Mouse (Mus musculus): ENCODE measurements around the gene Amdhd2. TPM values are rescaled to one million over a fixed set of nuclear protein-coding genes. Genes with fewer than 3 reads are reported as not detected.

The Amdhd2 gene
- total RNA-seq (2021): 10 to 100 TPM; 36.3 to 38.4 TPM

DNA sequence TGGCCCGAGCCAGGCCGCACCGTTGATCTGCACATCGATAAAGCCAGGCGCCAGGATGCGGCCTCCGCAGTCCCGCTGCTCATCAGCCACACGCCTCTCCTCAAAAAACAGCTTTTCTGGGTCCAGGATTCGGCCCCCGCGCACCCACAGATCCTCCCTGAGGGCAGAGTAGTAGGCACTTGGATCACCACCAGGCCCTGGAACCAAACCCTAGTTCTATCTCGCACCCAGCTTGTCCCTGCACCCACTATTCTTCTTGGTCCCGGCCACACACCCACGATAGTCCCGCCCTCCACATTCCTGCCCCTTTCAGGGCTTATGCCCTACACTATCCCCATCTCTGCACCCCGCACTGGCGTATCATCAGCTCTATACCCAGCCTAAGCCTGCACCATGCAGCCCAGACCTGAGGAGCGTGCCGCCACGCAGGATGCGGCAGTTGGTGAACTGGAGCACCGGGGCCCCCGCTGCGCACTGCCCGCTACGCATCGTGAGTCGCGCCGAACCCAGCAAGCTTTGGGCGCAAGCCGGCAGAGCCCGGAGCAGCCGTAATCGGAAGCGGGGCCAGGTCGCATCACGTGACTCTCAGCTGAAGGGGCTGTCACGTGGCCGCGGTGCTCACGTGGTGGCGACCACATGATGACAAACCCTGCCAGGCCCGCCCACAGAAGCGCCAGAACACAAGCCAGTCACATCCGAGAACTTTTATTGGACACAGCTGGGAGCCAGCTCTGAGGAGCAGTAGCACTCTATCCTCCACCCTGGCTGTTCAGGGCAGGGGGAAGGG lies at the start of gene Amdhd2:
Amdhd2 (minus strand) TSS at position 591 of the 787 bp plus-strand sequence.
- peak; percentile 97 to 98 for DNase-seq (ENCODE audit: extremely low spot score in 1 of 2, low spot score in 1 of 2)

DNA sequence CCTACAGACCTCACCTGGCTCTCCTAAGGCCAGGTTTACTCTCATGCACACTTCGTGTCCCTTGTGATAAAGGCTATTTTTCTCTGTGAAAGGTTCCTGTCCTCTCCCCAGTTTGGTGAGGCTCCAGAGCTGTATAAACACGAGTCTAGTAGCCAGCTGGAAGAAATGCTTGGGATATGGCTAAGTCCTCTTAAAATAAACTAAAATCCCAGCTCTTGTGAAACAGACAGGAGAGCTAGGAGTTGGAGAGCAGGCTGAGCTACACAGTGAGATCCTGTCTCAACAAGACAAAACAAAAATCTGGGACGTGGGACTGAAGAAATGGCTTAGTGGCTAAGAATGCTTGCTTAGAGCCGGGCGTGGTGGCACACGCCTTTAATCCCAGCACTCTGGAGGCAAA lies 49.6 kb upstream of the Amdhd2 start:
- no peak for DNase-seq (ENCODE audit: extremely low spot score in 1 of 2, low spot score in 1 of 2)

DNA sequence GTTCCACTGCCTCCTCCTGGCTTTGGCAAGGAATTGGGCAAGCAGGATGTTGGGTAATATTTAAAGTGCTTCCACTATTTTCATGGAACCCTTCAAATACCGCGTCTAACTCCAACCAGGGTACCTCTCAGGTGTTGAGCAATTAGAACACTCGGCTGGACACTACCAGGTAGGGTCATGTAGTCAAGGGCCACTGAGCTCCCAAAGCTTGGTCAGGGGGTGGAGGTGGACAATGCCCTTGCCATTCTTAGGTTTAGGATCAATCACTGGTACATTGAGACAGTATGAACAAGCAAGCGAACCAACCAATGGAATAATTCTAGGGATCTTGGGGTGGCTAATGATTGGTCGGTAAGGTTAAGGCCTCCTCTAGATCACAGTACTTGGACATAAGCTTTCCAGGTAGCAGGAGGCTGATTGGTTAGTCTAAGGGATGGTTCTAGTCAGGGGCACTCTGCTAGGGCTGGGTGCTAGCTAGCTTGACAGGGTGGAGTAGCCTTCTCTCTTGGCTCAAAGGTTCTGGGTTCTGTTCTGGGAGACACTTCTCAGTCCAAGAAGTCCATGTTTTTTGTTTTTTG lies 49.0 kb upstream of the Amdhd2 start:
- no peak for DNase-seq (ENCODE audit: extremely low spot score in 1 of 2, low spot score in 1 of 2)

DNA sequence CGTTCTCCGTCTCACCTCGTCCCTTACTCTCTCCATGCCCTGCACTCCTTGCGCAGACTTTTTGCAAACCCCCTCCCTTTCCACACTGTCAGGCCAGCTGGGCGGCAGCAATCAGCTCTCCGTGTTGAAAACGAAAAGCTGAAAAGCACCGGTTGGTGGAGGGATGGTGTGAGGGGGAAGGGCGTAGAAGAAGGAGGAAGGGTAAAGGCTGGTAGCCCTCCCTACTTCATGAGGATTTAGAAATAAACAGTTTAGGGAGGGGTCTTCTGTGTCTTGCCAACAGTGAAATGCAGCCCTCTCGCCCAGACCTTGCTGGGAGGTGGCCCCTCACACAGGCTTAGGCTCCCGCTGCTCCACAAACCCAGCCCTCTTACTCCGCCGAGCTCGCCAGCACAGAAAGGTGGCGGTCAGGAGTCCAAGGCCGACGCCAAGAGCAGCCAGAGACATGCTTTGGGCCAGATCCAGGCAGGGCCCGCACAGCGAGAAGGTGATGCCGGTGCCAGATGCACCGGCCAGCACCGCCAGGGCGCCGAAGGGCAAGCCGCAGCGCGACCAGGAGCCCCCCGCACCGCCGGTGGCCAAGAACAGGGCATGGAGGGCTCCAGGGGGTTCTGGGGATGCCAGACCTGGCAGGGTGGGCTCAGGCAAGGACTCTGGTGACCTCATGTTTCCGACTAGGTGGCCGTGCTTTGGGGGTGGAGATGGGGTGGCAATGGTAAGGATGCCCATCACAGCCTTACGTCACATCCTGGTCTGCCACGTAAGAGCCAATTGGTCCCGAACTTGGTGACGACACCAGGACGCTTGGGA lies 48.3 kb upstream of the Amdhd2 start:
- DNase-seq (ENCODE audit: extremely low spot score in 1 of 2, low spot score in 1 of 2): peak; percentile 70 to 75

DNA sequence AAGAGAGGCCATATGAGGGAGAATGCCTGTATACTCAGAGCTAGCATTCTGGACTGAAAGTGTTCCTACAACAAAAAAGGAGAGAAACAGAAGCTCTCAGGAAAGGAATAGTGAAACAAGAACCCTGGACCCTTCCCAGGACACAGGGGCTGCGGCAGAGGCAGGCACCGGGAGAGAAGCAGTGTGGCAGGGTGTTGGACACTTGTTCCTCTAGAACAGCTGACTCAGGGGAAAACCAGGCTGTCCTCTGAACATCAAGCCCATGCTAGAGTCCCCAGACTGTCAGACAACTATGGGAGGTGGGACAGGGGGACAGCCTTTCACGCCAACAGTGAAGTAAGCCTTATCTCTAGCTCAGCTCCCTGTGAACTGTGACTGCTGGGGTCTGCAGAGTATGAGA lies 47.0 kb upstream of the Amdhd2 start:
- DNase-seq (ENCODE audit: extremely low spot score in 1 of 2, low spot score in 1 of 2): no peak

DNA sequence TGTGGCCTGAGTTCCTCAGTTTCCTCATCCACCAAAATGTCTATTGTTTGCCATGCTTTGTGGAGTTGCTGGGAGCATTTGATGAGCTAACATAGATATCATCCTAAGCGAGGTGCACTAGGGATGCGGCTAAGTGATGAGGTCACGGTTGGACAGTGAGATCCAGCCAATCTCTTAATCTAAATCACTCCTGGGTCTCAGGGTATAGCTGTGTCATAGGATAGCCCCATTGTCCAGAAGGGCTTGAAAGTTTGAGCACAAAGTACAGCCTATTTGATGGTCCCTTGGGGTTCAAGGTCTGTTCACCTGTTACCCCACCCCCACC lies 46.3 kb upstream of the Amdhd2 start:
- no peak for DNase-seq (ENCODE audit: extremely low spot score in 1 of 2, low spot score in 1 of 2)

DNA sequence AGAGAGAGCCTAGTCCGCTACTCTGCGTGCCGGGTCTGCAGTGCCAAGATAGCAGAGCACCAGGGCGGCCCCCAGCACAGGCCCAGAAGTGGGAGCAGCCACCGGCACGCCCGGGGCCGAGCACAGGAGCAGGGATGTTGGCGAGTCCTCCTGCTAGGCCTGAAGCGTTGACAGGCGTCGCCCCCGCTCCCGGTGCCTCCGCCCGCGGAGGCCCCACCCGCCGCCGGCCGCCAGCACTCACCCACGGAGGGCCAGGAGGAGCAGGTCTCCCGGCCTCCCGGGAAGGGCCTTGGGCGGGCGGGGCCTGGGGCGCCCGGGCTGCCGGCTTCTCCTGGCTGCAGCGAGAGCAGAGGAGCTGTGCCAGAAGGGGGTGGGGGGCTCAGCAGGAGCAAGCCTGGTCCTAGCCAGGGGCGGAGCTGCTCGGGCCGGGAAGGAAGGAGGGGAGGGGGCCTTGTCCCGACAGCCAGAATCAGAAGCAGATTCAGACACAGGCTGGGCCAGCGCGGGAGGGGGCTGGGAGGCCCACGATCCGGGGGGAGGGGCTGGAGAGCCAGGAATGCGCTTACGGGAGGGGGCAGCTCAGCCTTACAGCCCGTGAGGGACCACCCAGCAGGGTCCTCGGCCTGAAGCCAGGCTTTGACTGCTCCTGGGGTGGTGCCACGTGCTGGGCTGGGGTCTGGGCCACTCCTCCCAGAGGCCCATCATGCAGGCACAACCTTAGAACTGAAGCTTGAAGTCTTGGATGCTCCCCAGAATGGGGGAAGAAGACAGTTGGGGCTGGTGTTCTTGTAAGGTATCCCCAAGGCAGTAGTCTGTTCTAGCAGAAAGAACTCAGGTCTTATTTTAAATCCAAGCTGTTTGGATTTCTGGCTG lies 45.7 kb upstream of the Amdhd2 start, which contains the start of gene Ntn3:
Ntn3 (minus strand) TSS at position 489 of the 873 bp plus-strand sequence.
- peak; percentile 28 to 58 for DNase-seq (ENCODE audit: extremely low spot score in 1 of 2, low spot score in 1 of 2)

DNA sequence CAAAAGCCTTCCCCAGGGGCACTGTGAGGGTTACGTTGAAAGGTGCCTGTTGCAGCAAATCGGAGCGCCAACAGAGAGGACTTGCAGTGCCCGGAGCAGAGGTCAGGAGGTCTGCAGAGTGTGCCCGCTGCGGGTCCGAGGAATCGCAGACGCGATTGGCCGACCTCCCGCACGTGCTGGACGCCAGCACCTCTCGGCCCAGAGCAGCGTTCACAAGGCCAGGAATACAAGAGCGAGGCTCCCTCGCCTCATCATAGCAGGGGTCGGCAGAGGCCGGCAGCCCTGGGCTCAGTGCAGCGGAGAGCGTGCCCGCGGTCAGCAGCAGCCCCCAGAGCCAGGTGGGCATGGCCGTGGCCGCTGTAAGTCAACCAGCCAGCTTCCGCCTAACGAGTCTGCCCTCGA lies 45.1 kb upstream of the Amdhd2 start:
- no peak for DNase-seq (ENCODE audit: extremely low spot score in 1 of 2, low spot score in 1 of 2)

DNA sequence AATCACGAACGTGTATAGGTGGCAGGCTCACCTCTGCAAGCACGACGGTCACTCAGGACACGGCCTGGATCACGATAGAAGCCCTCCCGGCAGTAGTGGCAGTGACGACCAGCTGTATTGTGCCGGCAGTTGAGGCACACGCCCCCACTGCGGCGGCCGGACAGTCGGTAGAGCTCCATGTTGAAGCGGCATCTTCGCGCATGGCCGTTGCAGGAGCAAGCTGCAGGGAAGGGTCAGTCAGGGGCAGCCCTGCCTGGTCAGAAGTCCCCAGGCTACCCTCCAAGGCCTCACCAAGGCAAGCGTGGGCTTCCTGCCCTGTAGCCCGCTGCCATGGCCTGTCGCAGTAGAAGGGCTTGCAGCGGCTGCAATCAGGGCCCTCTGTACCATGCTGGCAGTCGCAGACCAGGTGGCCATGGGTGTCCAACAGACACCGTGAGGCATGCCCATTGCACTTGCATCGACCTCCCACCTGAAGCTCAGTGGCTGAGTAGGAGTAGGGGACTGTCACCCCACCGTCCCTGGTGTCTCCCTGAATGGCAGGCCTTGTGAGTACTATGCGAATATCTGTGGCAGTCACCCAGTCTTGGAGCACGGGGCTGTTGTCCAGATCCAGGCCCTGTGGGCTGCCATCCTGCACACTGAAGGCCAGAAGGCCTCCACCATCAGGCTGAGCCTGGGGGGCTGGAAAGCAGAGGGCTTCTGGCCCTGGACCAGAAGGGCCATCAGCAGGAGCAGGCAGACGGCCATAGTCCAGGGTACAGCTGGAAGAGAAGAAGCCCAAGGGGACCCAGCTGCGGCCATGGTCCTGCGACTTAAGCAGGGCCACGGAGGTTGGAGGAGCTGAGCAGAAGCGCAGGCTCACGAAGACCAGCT lies 44.4 kb upstream of the Amdhd2 start:
- no peak for DNase-seq (ENCODE audit: extremely low spot score in 1 of 2, low spot score in 1 of 2)

DNA sequence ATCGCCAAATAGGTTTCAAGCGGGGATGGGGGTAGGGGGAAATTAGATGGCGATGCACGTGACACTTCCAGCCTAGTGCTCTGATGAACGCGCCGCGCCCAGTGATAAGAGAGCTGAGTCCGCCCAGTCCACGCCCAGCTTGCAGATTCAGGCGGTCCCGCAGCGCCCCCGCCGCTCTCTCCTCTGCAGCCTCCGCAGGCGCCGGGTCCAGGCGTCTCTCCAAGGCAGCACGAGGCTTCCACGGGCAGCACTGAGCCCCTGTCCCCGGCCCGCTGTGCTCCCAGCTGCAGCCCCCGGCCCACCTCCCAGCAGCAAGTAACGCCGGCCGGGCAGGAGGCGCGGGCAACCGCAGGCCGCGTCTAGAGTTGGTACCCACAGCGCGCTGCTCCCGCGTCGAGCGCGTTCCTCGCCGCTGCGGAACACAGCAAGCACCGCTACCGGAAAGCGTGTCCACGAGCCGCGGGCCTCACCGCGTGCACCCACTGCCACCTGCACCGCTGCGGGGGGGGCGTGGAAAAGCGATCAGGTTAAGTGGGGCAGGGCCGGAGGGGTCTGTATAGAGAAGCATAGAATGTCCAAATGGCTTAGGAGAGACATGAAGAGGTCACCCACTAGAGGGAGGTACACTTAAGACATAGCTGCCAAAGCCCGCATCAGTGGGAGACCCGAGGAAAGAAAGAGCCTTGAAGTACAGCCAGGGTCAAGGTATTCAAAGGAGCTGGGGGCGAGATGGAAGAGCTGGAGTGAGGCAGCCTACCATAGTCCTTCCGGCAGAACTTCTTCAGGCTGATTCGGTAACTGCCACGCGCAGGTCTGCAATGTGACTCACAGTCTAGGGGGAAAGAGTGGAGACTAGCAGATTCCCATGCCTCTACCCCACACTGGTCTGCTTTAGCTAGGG lies 43.1 kb upstream of the Amdhd2 start:
- peak; percentile 63 to 70 for DNase-seq (ENCODE audit: extremely low spot score in 1 of 2, low spot score in 1 of 2)

DNA sequence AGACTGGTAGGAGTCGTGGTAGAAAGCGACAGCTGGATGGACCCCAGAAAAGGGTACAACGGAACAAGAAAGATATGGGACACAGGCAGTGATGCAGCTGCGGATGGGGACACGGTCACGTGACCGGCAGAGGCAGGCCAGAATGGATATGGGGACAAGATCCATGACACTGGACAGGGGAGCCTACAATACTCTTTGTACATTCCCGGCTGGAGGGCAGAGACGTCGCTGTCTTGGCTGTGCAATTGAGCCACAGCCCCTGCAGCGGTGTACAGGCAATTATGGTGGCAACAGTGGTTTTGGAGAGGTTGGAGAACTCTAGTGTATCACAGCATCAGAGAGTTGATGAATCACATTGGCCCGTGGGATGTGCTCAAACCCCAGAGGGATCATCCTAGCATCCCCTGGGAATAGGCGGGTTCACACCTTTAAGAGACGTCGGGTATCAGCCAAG lies 42.4 kb upstream of the Amdhd2 start:
- no peak for DNase-seq (ENCODE audit: extremely low spot score in 1 of 2, low spot score in 1 of 2)

DNA sequence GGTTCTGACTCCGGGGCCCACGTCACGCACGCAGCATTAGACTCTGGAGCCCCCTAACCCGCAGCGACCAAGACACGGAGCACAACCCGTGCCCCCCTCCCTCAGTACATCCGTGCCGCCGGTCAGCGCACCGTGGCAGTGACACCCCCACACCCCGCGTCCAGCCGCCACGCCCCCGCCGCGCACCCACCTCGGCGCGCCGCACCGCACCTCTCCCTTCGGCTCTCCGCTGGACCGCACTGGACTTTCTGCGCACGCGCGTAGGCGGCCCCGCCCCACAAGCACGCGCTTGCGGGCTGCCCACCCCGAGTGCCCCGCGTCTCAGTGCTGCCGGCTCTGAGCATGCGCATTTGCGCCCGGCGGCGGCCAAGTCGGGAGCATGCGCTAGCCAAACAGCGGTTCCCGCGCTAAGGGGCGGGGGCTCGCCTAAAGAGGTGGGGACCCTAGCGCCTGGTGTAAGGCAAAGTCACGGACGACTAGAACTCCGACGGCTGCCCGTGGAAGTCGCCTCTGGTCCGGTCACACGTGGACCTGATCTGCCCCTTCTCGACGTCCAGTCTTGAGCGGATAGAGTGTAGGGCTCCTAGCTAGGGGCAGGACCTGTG lies 41.8 kb upstream of the Amdhd2 start, which contains the start of gene Tbc1d24:
Tbc1d24 (minus strand) TSS at position 279 of the 605 bp plus-strand sequence.
- DNase-seq (ENCODE audit: extremely low spot score in 1 of 2, low spot score in 1 of 2): peak; percentile 89 to 91

DNA sequence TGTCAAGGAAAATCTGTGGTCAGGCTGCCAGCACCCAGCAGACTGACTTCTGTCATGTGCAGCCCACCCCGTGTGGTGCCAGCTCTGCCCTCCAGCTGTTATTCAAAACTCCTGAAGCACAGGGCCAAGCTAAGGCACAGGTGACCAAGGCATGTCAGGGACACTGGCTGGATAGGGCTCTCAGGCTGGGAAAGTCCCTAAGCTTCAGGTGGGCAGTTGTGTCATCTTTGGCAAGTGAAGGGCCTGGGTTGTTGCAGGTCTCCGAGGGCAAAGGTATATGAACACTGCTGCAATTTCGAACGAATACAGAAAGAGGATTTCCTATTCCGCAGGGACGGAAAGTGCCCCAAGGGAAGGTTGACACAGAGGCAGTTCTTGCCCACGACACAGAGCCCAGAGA lies 41.3 kb upstream of the Amdhd2 start:
- DNase-seq (ENCODE audit: extremely low spot score in 1 of 2, low spot score in 1 of 2): no peak

DNA sequence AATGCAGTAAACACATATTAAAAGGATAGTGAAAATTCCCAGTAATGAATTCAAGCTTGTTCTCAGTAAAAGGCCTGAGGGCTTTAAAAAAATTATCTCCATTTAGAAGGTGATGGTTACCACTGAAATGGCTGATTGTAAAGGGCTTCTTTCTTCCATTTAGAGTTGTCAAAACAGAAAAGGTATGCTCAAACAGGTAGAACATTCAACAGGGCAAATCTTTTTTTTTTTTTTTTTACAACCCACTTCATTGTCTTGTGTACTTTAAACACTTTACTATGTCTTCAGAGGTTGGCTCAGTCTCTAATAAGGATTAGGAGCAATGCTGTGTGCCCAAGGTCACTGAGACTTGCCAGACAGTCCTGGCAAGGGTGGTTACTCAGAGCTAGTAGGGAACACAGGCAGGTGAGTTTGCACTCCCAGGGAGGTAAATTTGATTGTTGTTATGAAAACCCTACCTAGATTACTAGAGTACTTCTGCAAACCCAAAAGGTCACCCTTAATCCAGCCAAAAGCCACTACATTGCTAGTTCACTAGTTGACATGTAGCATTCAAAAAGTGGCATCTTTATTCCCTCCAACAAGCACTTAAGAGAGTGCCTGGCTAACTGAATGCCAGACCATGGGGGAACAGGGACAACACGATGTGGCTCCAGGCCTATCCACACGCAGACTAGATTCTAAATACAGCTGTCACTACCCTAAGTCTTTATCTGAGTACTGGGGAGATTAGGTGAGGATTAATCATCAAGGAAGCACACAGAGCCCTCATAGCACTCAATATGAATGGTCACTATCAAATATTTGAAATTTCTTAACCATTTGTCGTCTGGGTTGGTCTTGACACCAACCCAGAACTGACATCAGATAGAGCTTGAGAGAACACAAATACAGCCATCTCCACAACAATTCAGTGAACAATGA lies 40.3 kb upstream of the Amdhd2 start:
- DNase-seq (ENCODE audit: extremely low spot score in 1 of 2, low spot score in 1 of 2): no peak

DNA sequence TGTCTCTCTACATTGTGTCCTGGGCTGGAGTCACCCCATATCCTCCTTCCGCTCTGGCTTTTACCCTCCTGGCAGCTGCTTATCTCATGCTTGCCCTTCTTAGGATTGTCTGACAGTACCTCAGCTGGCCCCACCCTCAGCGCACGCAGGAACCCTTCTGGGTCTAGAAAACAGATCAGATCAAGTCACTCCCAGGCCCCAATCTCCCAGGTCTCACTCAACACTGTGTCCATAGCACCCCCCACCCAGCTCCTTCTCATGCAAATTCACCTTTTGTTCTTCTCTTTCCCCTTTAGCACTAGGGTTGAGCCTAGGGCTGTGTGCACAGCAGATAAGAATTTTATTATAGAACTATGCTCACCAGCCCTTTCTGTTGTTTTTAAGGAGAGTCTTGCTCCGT lies 39.5 kb upstream of the Amdhd2 start:
- no peak for DNase-seq (ENCODE audit: extremely low spot score in 1 of 2, low spot score in 1 of 2)

DNA sequence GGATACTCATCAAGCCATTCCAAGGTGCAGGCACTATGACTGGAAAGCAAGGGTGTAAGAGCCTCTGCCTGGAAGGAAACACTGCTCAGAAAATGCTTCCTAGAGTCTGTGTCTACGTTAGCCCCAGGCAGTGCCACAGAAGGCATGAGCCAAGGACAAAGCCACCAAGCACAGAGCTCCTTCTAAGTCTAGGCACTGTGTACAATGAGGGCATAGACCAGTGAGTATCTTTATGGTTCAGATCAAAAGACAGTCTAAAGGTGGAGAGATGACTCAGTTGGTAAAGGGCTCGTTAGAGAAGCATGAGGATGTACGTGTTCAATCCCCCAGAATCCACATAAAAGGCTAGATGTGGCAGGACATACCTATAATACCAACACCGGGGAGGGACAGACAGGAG lies 37.5 kb upstream of the Amdhd2 start:
- no peak for DNase-seq (ENCODE audit: extremely low spot score in 1 of 2, low spot score in 1 of 2)

DNA sequence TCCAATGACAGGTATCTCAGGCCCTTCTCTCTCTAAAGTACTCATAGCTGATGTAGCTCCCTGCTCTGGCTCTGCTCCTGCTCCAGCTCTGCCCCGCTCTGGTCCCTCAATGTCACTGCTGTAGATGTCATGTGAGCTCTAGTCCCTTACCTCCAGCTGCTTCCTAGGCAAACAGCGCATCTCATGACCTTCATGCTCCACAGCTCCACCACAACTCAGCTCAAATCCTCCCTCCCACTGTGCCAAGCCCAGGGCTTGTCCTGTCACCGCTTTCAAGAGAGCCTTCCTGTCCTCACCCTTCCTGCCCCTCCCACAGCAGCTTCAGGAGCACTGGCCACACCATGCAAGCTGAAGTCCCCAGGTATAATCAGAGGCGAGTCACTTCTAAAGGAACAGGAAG lies 36.2 kb upstream of the Amdhd2 start:
- DNase-seq (ENCODE audit: extremely low spot score in 1 of 2, low spot score in 1 of 2): no peak
